In the genomic region with DNA sequence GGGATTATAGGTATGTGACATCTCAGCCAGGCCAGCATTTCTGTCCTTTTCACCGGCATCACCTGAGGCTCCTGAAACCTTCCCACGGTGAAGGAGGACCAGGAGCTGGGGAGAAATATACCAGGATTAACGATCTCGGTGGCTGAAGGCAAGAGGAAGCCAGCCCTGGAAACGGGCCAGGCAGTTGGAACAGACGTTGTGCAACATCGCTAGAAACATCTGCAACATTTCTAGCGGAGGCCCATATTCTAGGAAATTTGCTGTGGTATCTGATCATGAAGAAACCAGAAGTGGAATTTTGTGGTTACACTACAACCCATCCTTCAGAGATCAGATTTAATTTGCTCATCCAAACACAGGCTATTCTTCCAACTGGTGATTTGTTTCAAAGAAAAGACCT, we compare ENCODE assay signal across 8 mouse cellular contexts. TPM values are rescaled to one million over a fixed set of nuclear protein-coding genes. Genes with fewer than 3 reads are reported as not detected.
DNase-seq lines count a peak whose midpoint lies in the region; ATAC-seq and TF ChIP-seq lines count a peak whose summit lies in the region.

No protein-coding gene starts in this region.

- TF ChIP-seq CTCF in intestine, postnatal 0 days (IDR thresholded peaks at IDR 0.05; ENCODE audit: low read depth): no peak

- WGBS in forebrain, embryonic 14.5 days: 52% methylated on average over 8 of the region's 8 CpGs
- WGBS in forebrain, embryonic 12.5 days: 67% methylated on average over 8 of the region's 8 CpGs
- 28% methylated on average over 8 of the region's 8 CpGs for WGBS in embryonic facial prominence, embryonic 14.5 days
- WGBS in intestine, postnatal 0 days: 32% methylated on average over 8 of the region's 8 CpGs

- ATAC-seq in forebrain, embryonic 14.5 days: no peak
- no peak for ATAC-seq in forebrain, embryonic 12.5 days (ENCODE audit: low FRiP score)
- no peak; the same call in 1 of the 2 replicates for ATAC-seq in embryonic facial prominence, embryonic 14.5 days (ENCODE audit: low read depth)
- peak; percentile 47; the same call in 1 of the 2 replicates for ATAC-seq in intestine, postnatal 0 days
- peak; percentile 60 for ATAC-seq in megakaryocyte, adult 5-6 weeks (ENCODE audit: poor library complexity, severe bottlenecking)

- no peak overlapping the region for H3K9ac ChIP-seq in forebrain, embryonic 14.5 days (ENCODE audit: low read length)
- no peak overlapping the region for H3K9ac ChIP-seq in forebrain, embryonic 12.5 days
- H3K9ac ChIP-seq in embryonic facial prominence, embryonic 14.5 days (ENCODE audit: low read depth, low read length): no peak overlapping the region
- H3K9ac ChIP-seq in intestine, postnatal 0 days (ENCODE audit: low read depth, low read length): no peak overlapping the region

- no peak overlapping the region for H3K27ac ChIP-seq in forebrain, embryonic 14.5 days (ENCODE audit: low read depth, low read length)
- H3K27ac ChIP-seq in forebrain, embryonic 12.5 days: no peak overlapping the region
- peak overlapping the region; percentile 45; the same call in 1 of the 2 replicates for H3K27ac ChIP-seq in embryonic facial prominence, embryonic 14.5 days (replicated peaks; ENCODE audit: low read depth, low read length)
- H3K27ac ChIP-seq in intestine, postnatal 0 days (ENCODE audit: low read depth, low read length): no peak overlapping the region

- H3K27me3 ChIP-seq in forebrain, embryonic 14.5 days (replicated peaks; ENCODE audit: control insufficient read depth, insufficient read depth, low read length): no peaks in the 10 kb centered on the region
- no peaks in the 10 kb centered on the region for H3K27me3 ChIP-seq in forebrain, embryonic 12.5 days
- no peaks in the 10 kb centered on the region for H3K27me3 ChIP-seq in embryonic facial prominence, embryonic 14.5 days (replicated peaks; ENCODE audit: control insufficient read depth, insufficient read depth, low read length)
- H3K27me3 ChIP-seq in intestine, postnatal 0 days (replicated peaks; ENCODE audit: control insufficient read depth, insufficient read depth, low read length): no peaks in the 10 kb centered on the region

- H3K4me3 ChIP-seq in forebrain, embryonic 14.5 days (ENCODE audit: low read depth, low read length): no peak overlapping the region
- H3K4me3 ChIP-seq in forebrain, embryonic 12.5 days (replicated peaks): no peak overlapping the region
- no peak overlapping the region for H3K4me3 ChIP-seq in embryonic facial prominence, embryonic 14.5 days (ENCODE audit: low read depth, low read length)
- H3K4me3 ChIP-seq in intestine, postnatal 0 days (ENCODE audit: low read depth, low read length): no peak overlapping the region

- H3K36me3 ChIP-seq in forebrain, embryonic 14.5 days (ENCODE audit: control insufficient read depth, insufficient read depth, low read length): no peaks in the 10 kb centered on the region
- no peaks in the 10 kb centered on the region for H3K36me3 ChIP-seq in forebrain, embryonic 12.5 days (replicated peaks)
- no peaks in the 10 kb centered on the region for H3K36me3 ChIP-seq in embryonic facial prominence, embryonic 14.5 days (ENCODE audit: control insufficient read depth, insufficient read depth, low read length)
- no peaks in the 10 kb centered on the region for H3K36me3 ChIP-seq in intestine, postnatal 0 days (ENCODE audit: control insufficient read depth, insufficient read depth)

- H3K4me1 ChIP-seq in forebrain, embryonic 14.5 days (ENCODE audit: control insufficient read depth, insufficient read depth, low read length): peaks cover 29% of the 10 kb centered on the region
- H3K4me1 ChIP-seq in forebrain, embryonic 12.5 days: peaks cover 66% of the 10 kb centered on the region
- H3K4me1 ChIP-seq in embryonic facial prominence, embryonic 14.5 days (ENCODE audit: control insufficient read depth, insufficient read depth, low read length): peaks cover 36% of the 10 kb centered on the region
- no peaks in the 10 kb centered on the region for H3K4me1 ChIP-seq in intestine, postnatal 0 days (replicated peaks; ENCODE audit: control insufficient read depth, insufficient read depth, low read length)

- H3K4me2 ChIP-seq in forebrain, embryonic 14.5 days (ENCODE audit: low read length): no peak overlapping the region
- H3K4me2 ChIP-seq in forebrain, embryonic 12.5 days: no peak overlapping the region
- no peak overlapping the region for H3K4me2 ChIP-seq in embryonic facial prominence, embryonic 14.5 days (ENCODE audit: low read depth, low read length)
- H3K4me2 ChIP-seq in intestine, postnatal 0 days (replicated peaks; ENCODE audit: low read depth): no peak overlapping the region

- no peaks in the 10 kb centered on the region for H3K9me3 ChIP-seq in forebrain, embryonic 14.5 days (replicated peaks; ENCODE audit: control insufficient read depth, low read length)
- no peaks in the 10 kb centered on the region for H3K9me3 ChIP-seq in forebrain, embryonic 12.5 days
- H3K9me3 ChIP-seq in embryonic facial prominence, embryonic 14.5 days (ENCODE audit: control insufficient read depth, low read length): no peaks in the 10 kb centered on the region
- H3K9me3 ChIP-seq in intestine, postnatal 0 days (ENCODE audit: control insufficient read depth): no peaks in the 10 kb centered on the region

- peak; percentile 44 for DNase-seq in forebrain, embryonic 14.5 days (ENCODE audit: low spot score)
- peak; percentile 96 for DNase-seq in 3T3-L1 (ENCODE audit: low read depth, low spot score)
- DNase-seq in embryonic facial prominence, embryonic 14.5 days (ENCODE audit: low spot score): peak; percentile 91
- no peak for DNase-seq in B cell, adult 2 months
- DNase-seq in retina, embryonic 14.5 days (ENCODE audit: low spot score): no peak

RNA-seq across cellular contexts. Expression of a gene that starts 38.1 kb away (rescaled TPM):
- polyA plus RNA-seq in forebrain, embryonic 14.5 days (2014; fragmentation: Nextera tagmentation; extraction: Ambion mirVana): 54.1 and 58.1 TPM in 2 replicates
- polyA plus RNA-seq in forebrain, embryonic 12.5 days (2016; fragmentation: Nextera tagmentation; extraction: Ambion mirVana): 119 and 123 TPM in 2 replicates
- 54.8 and 56.2 TPM in 2 replicates for polyA plus RNA-seq in embryonic facial prominence, embryonic 14.5 days (2014; fragmentation: Nextera tagmentation; extraction: Ambion mirVana)
- 10.1 and 10.8 TPM in 2 replicates for polyA plus RNA-seq in intestine, postnatal 0 days (2015; fragmentation: Nextera tagmentation; extraction: Ambion mirVana)
- 71.2 and 79.5 TPM in 2 replicates for total RNA-seq in megakaryocyte, adult 5-6 weeks (2015)
- 75.3 and 77.6 TPM in 2 replicates for total RNA-seq in megakaryocyte, adult 5-6 weeks (2017)

Comparison
In these comparisons a context has a peak if more than half of its experiments do, and no peak if none do; other contexts are left out.
1. ATAC-seq: peak in intestine, postnatal 0 days (single experiment) and megakaryocyte, adult 5-6 weeks (single experiment); none in forebrain, embryonic 14.5 days (single experiment), forebrain, embryonic 12.5 days (single experiment) and embryonic facial prominence, embryonic 14.5 days (single experiment).
2. DNase-seq: peak in forebrain, embryonic 14.5 days (single experiment), 3T3-L1 (single experiment) and embryonic facial prominence, embryonic 14.5 days (single experiment); none in B cell, adult 2 months (0 of 2) and retina, embryonic 14.5 days (single experiment).